Mouse (Mus musculus): ENCODE measurements at regions not wholly inside any gene's neighbourhood (a gene's known extent, or its start where the extent isn't known, plus 50 kb on each side); places are given as distances from the start of the nearest gene placed in this dataset.

DNA sequence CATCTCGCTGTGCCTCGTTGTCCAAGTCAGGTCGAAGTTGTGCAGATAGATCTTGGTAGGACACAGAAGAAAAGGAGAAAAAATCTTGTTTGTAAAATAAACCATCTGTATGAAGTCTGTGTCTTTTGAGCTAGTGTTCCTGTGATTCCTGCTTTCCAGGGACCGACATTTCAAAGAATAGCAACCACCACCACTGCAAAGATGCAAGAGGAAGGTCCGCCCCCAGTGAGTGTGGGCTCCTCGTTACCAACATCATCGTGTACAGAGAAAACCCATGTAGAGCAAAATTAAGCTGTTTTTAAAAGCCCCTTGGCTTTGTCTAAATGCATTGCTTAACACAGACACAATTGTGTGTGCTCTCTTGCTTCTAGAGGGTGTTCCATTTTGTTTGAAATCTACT, 218.2 kb downstream of the Enc1 start:
- TF ChIP-seq CTCF (IDR thresholded peaks at IDR 0.05; ENCODE audit: control insufficient read depth, insufficient read depth, insufficient replicate concordance, low read depth, low read length) (no peak), POLR2A (IDR thresholded peaks at IDR 0.05; ENCODE audit: control insufficient read depth, low read depth, low read length) (no peak)
